Comparison of ENCODE assay signal across 8 mouse cellular contexts in the genomic region with DNA sequence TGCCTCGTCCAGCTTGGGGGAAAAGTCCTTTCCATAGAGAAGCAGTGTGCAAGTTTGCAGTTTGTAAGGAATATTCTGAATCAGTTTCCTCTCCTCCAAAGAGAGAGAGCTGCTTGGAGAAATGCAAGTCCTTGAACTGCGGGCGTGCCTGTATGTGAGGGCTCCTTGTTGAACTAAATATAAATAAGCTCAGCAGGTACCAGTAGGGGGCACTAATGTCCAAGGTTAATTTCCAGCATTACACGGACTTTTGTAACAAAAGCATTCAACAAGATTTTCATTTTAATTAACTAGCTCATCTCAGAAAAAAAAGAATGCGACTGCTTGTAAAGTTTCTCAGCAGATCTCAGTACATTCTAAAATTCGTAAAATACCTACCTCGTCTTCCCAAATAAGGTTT. TPM values are rescaled to one million over a fixed set of nuclear protein-coding genes. Genes with fewer than 3 reads are reported as not detected.
DNase-seq lines count a peak whose midpoint lies in the region; ATAC-seq and TF ChIP-seq lines count a peak whose summit lies in the region.
"Had no signal": no experiment of that assay in that cellular context is flagged by ENCODE, and none has a peak within 500 bp of the region (broad histone marks: within the 10 kb centered on the region; RNA-seq: fewer than 3 reads in every experiment).

No protein-coding gene starts in this region.

- no peak overlapping the region for H3K27ac ChIP-seq in midbrain, embryonic 11.5 days (ENCODE audit: low read depth, low read length)
- H3K27ac ChIP-seq in midbrain, embryonic 16.5 days (ENCODE audit: low read length), result no peak overlapping the region
- no peak overlapping the region for H3K27ac ChIP-seq in cerebellum, adult 2 months (ENCODE audit: insufficient read depth, low read length)
- H3K27ac ChIP-seq: neural tube, embryonic 12.5 days had no signal

- TF ChIP-seq CTCF in cerebellum, adult 2 months (IDR thresholded peaks at IDR 0.05; ENCODE audit: borderline replicate concordance, insufficient read depth, low read depth, low read length), result peak; percentile 54

- peaks cover 7% of the 10 kb centered on the region; the same call in 1 of the 2 replicates for H3K36me3 ChIP-seq in midbrain, embryonic 11.5 days (ENCODE audit: control insufficient read depth, insufficient read depth, low read length)
- peaks cover 14% of the 10 kb centered on the region; the same call in 1 of the 2 replicates for H3K36me3 ChIP-seq in midbrain, embryonic 16.5 days (ENCODE audit: control insufficient read depth, insufficient read depth, low read length)

- intact Hi-C loops in gastrocnemius, postnatal 14 days (cut with DNase I; ENCODE audit: low total_unique reads), result loop anchor here (2.0 kb wide), 1 partner anchor 135 kb away; no protein-coding TSS in a partner anchor

- no peaks in the 10 kb centered on the region for H3K9me3 ChIP-seq in midbrain, embryonic 11.5 days (ENCODE audit: control insufficient read depth, low read length)
- no peaks in the 10 kb centered on the region for H3K9me3 ChIP-seq in midbrain, embryonic 16.5 days (replicated peaks; ENCODE audit: control insufficient read depth, low read length, poor library complexity, severe bottlenecking)
- H3K9me3 ChIP-seq: neural tube, embryonic 12.5 days had no signal

- no peak overlapping the region for H3K4me2 ChIP-seq in midbrain, embryonic 11.5 days
- no peak overlapping the region for H3K4me2 ChIP-seq in midbrain, embryonic 16.5 days (ENCODE audit: low read length)
- H3K4me2 ChIP-seq: neural tube, embryonic 12.5 days had no signal

- H3K4me1 ChIP-seq in midbrain, embryonic 11.5 days (ENCODE audit: control insufficient read depth, insufficient read depth, low read length), result no peaks in the 10 kb centered on the region
- no peaks in the 10 kb centered on the region for H3K4me1 ChIP-seq in midbrain, embryonic 16.5 days (ENCODE audit: control insufficient read depth, insufficient read depth, low read length)
- no peaks in the 10 kb centered on the region for H3K4me1 ChIP-seq in cerebellum, adult 2 months (ENCODE audit: control insufficient read depth, insufficient read depth, low read length)
- H3K4me1 ChIP-seq: neural tube, embryonic 12.5 days had no signal

- peak; percentile 91 for DNase-seq in midbrain, embryonic 11.5 days (ENCODE audit: low spot score, missing footprints)
- DNase-seq in R1 (ENCODE audit: low read depth, low spot score), result peak; percentile 73
- peak; percentile 37 to 64 for DNase-seq in cerebellum, adult 2 months
- peak; percentile 30 for DNase-seq in gastrocnemius, postnatal 14 days
- DNase-seq in layer of hippocampus, postnatal 10 days (ENCODE audit: low spot score in 2 of 2), result peak; percentile 60 to 66
- DNase-seq in retina, embryonic 14.5 days (ENCODE audit: low spot score), result peak; percentile 91

- no peak for TF ChIP-seq POLR2A in cerebellum, adult 2 months (IDR thresholded peaks at IDR 0.05; ENCODE audit: borderline replicate concordance, insufficient read depth, low read length)

- H3K4me3 ChIP-seq in midbrain, embryonic 11.5 days (ENCODE audit: low read depth, low read length), result no peak overlapping the region
- no peak overlapping the region for H3K4me3 ChIP-seq in midbrain, embryonic 16.5 days (ENCODE audit: low read depth, low read length)
- H3K4me3 ChIP-seq in cerebellum, adult 2 months (replicated peaks; ENCODE audit: insufficient read depth, low read depth, low read length), result no peak overlapping the region
- H3K4me3 ChIP-seq: neural tube, embryonic 12.5 days had no signal

- 75% methylated on average over 7 of the region's 7 CpGs for WGBS in midbrain, embryonic 11.5 days
- 65% methylated on average over 7 of the region's 7 CpGs for WGBS in midbrain, embryonic 16.5 days
- 47% methylated on average over 7 of the region's 7 CpGs for WGBS in cerebellum, adult 2 months

- ATAC-seq in midbrain, embryonic 11.5 days (ENCODE audit: low FRiP score), result no peak
- ATAC-seq in midbrain, embryonic 16.5 days, result no peak

- no peak overlapping the region for H3K9ac ChIP-seq in midbrain, embryonic 11.5 days (ENCODE audit: low read length)
- H3K9ac ChIP-seq in midbrain, embryonic 16.5 days (ENCODE audit: low read depth, low read length), result no peak overlapping the region
- H3K9ac ChIP-seq: neural tube, embryonic 12.5 days had no signal

- no peaks in the 10 kb centered on the region for H3K27me3 ChIP-seq in midbrain, embryonic 11.5 days (ENCODE audit: control insufficient read depth, insufficient read depth, low read length)
- no peaks in the 10 kb centered on the region for H3K27me3 ChIP-seq in midbrain, embryonic 16.5 days (ENCODE audit: control insufficient read depth, insufficient read depth, low read depth, low read length)
- H3K27me3 ChIP-seq in cerebellum, adult 2 months (ENCODE audit: control insufficient read depth, insufficient read depth, low read length), result no peaks in the 10 kb centered on the region; the same call in 1 of the 2 replicates
- H3K27me3 ChIP-seq: neural tube, embryonic 12.5 days had no signal

RNA-seq across cellular contexts. Expression of a gene that starts 13.9 kb away (rescaled TPM):
- polyA plus RNA-seq in midbrain, embryonic 11.5 days (2014; fragmentation: Nextera tagmentation; extraction: Ambion mirVana), result 130 and 132 TPM in 2 replicates
- 53.9 and 59.2 TPM in 2 replicates for polyA plus RNA-seq in midbrain, embryonic 16.5 days (2015; fragmentation: Nextera tagmentation; extraction: Ambion mirVana)
- polyA plus RNA-seq in cerebellum, adult 2 months (2012; rRNA removed), result 49.2 and 52.7 TPM in 2 replicates
- total RNA-seq in gastrocnemius, postnatal 14 days (2021), result 10 to 100 TPM; 16.7 to 17.8 TPM
- 10 to 100 TPM; 68.6 to 74.6 TPM for total RNA-seq in layer of hippocampus, postnatal 10 days (2021)

Comparison
In these comparisons a context has a peak if more than half of its experiments do, and no peak if none do; other contexts are left out.
1. DNase-seq: peak in every context shown above with its lines; median percentile 91 in midbrain, embryonic 11.5 days; 91 in retina, embryonic 14.5 days; 73 in R1; 63 in layer of hippocampus, postnatal 10 days; 50 in cerebellum, adult 2 months; 30 in gastrocnemius, postnatal 14 days.